Mouse (Mus musculus) hematopoietic stem cell, adult 5-6 weeks (primary cell): ENCODE data around the gene Daam1. TPM values are rescaled to one million over a fixed set of nuclear protein-coding genes. Genes with fewer than 3 reads are reported as not detected.
A peak's percentile ranks its signal among the peaks of the same experiment; 100 is the strongest.

Source experiments
- ATAC-seq, 2 experiments: fragments of 125-278 bp in 1 of 2; replicated peaks in 1 of 2; 2 replicates each; pipeline ENCODE4 v1.8.0; 2016 to 2017; ENCODE audit warnings: inconsistent platforms in 2 of 2, mild to moderate bottlenecking in 2 of 2, moderate number of reproducible peaks in 2 of 2, low read depth in 1 of 2, moderate TSS enrichment in 1 of 2; ENCODE audit not compliant: low FRiP score in 2 of 2, poor library complexity in 2 of 2, severe bottlenecking in 2 of 2, insufficient read depth in 1 of 2, low TSS enrichment in 1 of 2
- total RNA-seq: library from RNA; stranded (forward); fragments of 172-1452, 232-1000 nt; gene quantifications from 2 replicates; pipeline ENCODE4 v1.2.3, GENCODE M21; 2017

Gene Daam1
- total RNA-seq: 8.4 and 11.7 TPM in 2 replicates

DNA sequence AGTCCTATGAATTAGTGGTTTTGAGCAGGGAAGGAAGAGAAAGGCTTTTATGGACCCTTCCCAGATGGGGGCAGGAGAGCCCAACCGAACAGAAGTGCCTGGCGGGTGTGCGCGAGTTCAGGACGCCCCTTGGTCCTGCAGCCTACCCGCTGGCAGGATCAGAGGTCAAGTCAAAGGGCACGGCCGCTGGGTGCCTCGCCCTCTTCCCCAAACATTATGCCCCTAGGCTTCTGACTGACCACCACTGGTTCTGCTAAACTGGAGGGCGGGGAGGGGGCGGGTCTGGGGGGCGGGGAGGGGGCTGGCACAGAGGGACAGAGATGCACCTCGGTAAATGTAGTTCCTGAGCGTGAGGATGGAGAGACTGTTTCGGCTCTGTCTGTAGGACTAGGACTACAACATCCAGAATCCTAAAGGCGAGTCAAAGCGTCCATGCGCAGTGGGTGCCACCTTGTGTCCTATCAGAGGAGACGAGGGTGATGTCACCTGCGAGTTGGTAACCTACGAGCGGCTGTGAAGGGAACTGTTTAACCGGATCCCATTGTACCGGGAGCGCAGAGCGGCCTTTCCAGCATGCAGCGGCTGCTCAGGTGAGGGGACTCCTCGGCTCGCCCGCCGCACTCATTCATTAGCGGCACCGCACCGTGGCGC, at the start of gene Daam1:
Gene Daam1, plus strand, starts transcription at position 472 of the 651 bp plus-strand sequence.
- peak; percentile 97 to 99 for ATAC-seq

DNA sequence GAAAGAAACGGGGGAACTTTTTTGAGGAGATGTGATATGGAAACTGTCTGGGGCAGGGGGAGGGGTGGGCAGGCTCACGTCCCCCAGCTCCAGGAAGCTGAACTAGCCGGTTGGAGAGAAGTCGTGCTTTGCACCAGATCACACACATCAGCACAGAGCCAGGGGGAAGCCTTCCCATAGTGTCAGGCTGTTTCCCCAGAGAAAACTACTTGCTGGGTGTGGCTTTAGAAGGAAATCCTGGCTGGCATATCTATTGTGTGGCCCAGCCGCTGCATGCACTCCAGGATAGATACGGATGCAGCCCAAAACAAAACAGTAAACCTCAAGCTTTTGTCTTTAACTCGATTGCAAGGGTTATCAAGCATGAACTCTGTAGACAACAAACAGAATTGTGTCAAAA, 49.7 kb upstream of the Daam1 start:
- ATAC-seq: no peak

DNA sequence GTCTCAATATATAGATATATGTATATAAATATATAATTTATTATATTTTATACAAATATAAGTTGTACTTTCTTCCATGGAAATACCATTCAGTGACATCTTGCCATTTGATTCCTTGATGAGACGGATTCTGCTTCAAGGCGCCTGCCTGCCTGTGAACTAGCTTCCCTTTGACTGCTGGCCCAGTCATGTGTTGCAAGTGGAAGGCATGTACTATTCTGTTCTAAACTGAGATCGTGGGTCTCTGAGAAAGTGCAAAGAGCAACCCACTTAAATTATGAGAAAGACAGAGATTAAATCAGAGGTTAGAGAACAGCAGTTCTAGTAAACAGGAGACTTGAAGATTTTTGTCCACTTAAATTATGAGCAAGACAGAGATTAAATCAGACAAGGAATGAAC, 46.9 kb upstream of the Daam1 start:
- ATAC-seq: no peak

DNA sequence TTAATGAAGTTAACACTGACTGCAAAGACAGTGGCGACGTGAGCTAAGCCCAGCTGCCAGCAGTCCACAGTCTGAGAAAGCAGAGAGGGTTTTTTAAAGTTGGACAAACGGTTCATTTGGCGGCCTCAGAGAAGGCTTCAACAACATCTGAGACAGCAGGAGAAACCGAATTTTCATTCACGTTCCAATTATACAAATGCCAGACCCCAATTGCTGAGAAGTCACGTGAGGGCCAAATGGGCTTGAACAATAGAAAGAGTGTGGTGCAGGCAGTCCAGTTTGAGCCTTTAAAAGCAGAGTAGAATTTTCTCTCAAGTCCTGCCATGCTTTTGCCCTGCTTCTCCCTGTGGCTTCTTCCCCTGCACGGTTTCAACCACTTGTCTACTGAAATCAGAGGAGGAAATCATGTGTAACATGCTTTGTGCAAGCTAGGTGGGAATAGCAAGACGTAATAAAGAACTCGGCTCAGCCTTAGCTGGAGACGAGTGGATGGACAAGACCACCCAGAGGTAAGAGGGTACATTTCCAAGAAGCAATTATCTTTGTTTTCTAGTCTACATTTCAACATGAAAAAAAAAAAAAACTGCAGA, 46.1 kb upstream of the Daam1 start:
- no peak for ATAC-seq

DNA sequence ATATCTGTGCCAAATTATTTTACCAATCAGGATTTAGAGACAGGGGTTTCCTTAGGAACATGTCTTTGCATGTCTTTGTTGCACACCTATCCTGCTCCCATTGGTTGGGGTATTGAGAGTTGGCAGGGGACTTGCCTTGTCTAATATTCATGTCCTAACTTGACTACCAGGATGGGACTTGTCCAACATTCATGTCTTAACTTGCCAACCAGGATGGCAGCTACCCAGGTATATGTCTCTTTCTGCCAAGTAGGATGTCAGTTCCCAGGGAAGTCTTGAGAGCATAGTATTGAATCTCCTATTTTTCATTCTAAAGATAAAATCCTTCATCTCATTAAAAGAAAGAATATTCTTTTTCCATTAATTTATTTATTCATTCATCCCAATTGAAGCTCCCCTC, 44.4 kb upstream of the Daam1 start:
- no peak for ATAC-seq

DNA sequence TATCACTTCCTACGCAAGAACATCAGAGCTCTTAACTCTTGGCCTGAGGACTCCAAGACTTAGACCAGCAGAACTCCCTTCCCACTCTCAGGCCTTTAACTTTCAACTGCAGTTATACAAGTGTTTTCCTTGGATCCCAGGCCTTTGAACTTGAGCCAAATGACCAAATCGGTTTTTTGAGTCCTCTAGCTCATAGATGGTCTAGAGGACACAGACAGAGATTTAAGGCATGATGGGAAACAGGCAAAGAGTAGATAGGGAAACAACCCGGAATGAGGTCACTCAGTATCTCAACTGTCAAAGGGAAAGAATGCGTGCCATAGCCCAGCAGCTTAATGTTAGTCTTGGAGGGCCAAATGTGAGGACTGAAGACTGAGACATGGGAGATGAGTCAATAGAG, 42.1 kb upstream of the Daam1 start:
- no peak for ATAC-seq

DNA sequence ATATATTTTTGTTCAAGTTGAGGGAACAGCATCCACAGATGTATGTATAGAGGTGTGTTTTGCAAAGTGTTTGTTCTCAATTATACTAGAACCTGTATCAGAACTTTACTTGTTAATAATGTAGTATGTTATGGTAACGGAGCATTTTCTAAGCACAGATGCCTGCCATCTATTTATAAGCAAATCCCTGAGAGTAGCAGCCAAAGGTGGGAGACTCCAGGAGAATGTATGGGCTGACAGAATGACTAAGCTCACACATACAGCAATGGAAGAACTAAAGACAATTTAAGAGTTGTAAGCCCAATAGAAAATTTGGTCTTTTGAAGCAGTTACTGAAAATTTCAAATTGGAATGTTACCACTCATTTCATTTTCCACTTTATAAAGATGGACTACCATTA, 40.3 kb upstream of the Daam1 start:
- no peak for ATAC-seq

DNA sequence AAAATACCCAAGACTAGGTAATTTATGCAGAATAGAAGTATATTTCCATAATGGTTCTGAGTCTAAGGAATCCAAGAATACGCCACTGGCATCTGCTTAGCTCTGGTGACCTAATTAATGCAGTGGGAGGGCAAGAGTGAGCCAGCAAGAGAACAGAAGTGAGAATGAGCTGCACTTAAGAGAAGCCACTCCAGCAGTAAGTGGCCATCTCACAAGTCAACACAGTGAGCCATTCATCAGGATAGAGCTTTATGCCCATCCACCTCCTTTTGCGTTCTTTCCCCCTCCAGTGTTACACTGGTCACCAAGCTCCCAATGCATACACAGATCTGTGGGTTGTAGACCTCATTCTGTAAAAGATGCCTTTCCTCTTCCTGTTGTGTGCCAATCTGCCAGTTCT, 37.8 kb upstream of the Daam1 start:
- no peak for ATAC-seq

DNA sequence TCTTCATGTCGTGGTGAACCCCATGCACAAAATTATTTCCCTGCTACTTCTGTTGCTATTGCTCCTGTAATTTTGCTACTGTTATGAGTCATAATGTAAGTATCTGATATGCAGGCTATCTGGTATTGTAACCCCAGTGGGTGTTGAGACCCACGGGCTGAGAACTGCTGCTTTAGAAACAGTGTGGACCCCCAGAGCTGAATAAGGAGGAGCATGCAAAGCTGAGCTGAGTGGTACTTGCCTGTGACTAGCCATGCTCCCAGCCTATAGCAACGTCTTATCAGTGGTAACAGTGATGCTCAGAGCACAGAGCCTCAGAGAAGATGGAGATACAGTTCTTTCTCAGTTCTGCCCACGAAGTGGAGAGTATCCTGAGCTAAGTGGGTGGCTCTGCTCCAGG, 35.3 kb upstream of the Daam1 start:
- ATAC-seq: no peak

DNA sequence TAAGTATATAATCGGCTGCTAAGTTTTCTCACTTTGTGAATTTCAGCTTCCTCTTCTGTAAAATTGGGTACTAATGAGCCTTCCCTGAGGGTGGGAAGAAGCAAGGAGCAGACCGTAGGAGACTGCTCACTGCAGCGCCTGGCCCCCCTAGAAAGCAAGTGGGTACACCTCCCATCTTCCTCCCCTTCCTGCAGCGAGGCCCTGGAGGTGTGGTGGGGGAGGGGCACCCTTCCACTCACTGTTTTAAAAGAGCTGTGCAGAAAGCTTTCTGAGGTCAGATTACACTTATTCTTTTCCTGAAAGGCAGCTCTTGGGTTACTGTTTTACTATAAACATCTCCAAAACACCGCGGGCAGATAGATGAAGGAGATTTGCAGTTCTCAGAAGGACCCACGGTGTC, 34.4 kb upstream of the Daam1 start:
- ATAC-seq: 0 out of 4 replicates have a peak, but pooled peaks of 1 of the 2 experiments have one; percentile 32

DNA sequence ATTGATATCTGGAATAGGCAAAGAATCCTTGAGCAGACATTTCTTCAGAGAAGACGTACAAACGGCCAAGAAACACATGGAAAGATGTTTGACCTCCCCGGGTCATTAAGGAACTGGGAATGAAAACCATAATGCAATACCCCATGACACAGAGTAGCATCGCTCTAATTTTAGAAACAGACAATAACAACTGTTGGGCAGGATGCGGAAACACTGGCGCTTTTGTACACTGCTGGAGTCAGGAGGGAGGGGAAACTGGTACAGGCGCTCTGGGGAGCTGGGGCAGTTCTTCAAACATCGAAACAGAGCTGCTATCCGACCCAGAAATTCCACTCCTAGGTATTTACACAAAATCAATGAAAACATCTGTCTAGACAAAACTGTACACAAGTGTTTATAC, 23.6 kb upstream of the Daam1 start:
- ATAC-seq: no peak

DNA sequence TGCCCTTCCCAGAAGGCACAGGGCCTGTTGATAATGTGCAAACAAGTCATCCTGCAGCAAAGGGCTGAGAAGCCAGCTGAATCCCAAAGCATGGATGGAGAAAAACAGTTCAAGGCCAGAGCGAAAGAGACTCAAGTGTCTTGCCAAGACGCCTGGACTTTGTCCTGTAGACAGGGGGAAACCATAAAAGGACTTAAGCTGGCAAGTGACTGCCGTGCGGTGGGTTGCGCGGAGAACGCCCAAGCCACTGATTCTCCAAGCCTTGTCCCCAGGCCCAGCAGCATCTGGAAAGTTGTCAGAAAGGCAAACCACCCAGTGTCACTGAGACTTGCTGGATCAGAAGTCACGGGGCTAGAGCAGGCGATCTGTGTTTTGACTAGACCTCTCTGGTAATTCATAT, 22.2 kb upstream of the Daam1 start:
- ATAC-seq: no peak

DNA sequence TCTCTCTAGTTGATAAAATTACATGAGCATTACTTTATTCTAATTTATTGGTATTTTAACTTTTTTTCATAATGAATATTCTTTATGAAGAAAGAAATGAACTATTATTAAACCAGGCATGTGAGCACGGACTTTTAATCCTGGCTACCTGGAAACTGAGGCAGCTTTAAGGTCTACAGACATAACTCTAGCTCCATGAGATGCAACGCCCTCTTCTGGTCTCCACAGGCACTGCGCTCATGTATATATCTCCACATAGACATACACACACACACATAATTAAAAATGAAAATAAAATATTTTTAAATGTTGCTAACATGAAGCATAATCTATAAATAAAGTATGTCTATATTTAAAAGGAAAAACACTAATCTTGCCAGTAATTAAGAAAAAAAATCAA, 21.3 kb upstream of the Daam1 start:
- no peak for ATAC-seq

DNA sequence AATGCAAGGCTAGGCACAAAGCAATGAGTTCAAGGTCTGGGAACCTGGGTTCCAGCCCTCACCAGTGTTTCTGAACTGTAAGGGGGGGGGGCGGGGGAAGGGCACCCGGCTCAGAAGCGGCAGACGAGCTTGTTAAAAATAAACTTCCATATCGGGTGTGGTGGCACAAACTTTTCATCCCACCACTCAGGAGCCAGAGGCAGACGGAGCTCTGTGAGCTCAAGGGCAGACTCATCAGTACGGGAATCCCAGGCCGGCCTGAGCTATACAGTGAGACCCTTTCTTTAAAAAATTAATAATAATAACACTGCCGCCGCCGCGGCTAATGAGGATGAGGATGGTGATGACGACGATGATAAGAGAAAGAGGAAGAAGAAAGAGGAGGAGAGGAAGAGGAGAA, 18.3 kb upstream of the Daam1 start:
- no peak for ATAC-seq

DNA sequence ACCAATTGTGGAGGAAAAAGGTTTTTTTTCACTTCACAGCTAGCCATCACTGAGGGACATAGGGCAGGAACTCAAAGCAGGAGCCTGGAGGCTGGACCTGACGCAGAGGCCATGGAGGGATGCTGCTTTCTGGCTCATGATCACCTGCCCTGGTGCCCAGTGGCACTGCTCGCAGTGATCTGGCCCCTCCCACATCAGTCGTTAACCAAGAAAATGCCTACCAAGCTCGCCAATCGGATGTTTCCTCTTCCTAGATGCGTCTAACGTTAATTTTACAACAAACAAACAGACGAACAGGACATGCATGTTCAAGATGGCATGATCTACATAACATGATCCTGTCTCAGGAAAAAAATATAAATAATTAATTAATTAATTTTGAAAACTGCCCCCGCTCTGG, 17.6 kb upstream of the Daam1 start:
- ATAC-seq: no peak

DNA sequence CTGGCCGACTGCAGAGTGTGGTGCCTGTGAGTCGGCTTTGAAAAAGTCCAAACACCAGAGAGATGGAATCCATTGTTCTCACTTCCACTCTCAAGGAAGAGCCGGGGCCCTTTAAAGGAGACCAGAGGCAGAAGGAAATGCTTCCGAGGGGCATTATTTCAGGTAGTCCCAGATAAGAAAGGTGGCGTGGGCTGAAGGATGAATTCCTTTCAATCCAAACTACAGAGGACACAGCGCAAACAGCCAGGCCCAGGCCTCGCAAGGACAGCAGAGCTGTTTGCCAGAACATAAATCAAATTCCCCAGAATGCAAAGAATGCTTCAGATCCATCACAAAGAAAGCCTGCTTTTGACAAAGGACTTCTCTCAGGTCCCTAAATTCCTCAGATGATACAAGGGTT, 17.1 kb upstream of the Daam1 start:
- ATAC-seq: no peak

DNA sequence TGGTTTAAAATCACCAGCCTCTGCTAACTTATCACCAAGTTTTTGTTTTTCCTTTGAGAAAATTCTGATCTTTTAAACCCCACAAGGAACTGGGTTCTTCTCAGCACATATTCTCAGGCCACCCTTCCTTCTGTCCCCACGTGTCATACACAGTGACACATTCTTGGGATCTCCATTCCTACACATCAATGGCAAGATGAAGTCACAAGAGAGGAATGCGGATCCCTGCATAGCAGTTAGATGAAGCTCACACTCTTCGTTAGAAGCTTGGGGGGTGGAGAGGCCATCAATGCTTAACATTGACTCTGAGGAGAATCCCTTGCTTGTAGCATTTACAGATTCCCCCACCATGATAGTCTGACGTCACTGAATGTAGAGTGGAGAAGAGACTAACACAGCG, 10.8 kb upstream of the Daam1 start:
- ATAC-seq: no peak

DNA sequence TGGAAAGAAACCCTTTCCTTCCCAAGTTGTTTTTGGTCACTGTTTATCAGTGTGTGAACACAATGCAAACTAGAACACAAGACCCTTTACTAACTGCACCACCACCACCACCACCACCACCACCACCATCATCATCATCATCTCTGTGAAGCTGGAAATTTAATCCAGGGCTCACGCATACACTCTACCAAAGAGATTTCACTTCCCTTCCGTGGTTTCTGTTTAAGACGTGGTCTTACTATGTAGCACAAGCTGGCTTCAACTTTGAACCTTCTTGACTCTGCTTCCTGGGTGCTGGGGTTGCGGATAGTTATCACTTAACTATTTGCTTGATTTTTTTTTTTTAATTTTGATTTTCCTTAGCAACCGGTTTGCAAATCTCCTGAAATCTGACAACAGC, 9.6 kb upstream of the Daam1 start:
- no peak for ATAC-seq

DNA sequence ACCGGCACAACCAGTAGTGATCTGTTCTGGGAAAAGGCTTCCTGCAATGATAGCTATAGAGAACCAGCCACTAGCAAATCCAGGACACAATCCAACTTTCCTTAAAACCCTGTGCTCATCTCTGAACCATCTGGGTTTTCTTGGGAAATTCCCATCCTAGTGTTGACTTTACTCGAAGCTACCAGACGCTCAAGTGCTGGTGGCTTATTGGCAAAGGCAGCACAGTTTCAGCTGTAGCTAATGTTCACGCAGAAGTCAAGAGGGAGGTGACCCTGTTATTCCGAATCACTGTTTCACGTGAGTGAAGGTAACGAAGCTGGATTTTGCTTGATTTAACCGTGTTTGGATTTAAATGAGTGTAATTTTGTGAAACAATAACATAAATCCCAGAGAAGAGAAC, 9.1 kb upstream of the Daam1 start:
- no peak for ATAC-seq
